Mouse (Mus musculus): ENCODE measurements around the gene Ube2d1. TPM values are rescaled to one million over a fixed set of nuclear protein-coding genes. Genes with fewer than 3 reads are reported as not detected.

Ube2d1 gene
- polyA plus RNA-seq, 2 experiments, result 6.8 to 7.3 TPM

- TF ChIP-seq EP300 (IDR thresholded peaks at IDR 0.05; ENCODE audit: low read depth), result no peak
- no peak for TF ChIP-seq CTCF (IDR thresholded peaks at IDR 0.05; ENCODE audit: low read depth)
- H3K9me3 ChIP-seq (ENCODE audit: control insufficient read depth, low read length), result no peaks in the 10 kb centered on the region
- H3K27ac ChIP-seq, result no peak overlapping the region
- H3K4me2 ChIP-seq (ENCODE audit: low read depth), result no peak overlapping the region
- no peak overlapping the region for H3K4me3 ChIP-seq (ENCODE audit: insufficient read depth in 1 of 2, low read depth in 2 of 2, low read length in 2 of 2)
- H3K9ac ChIP-seq (replicated peaks), result no peak overlapping the region
- WGBS (ENCODE audit: insufficient replicate concordance), result 75% methylated on average over 5 of the region's 5 CpGs
- no peaks in the 10 kb centered on the region for H3K36me3 ChIP-seq (replicated peaks; ENCODE audit: control insufficient read depth, insufficient read depth, low read depth)
- no peaks in the 10 kb centered on the region for H3K27me3 ChIP-seq (ENCODE audit: control insufficient read depth, insufficient read depth, low read length)
- H3K4me1 ChIP-seq (replicated peaks; ENCODE audit: control insufficient read depth in 2 of 2, insufficient read depth in 2 of 2, low read length in 1 of 2), result no peaks in the 10 kb centered on the region
- no peak for DNase-seq (ENCODE audit: low read depth in 3 of 3, low spot score in 3 of 3)
- no peak for ATAC-seq (ENCODE audit: insufficient read depth)
These were observed 23.1 kb upstream of the Ube2d1 start for GRCm38 (mm10) chr10:71308199-71308598.

- Histone ChIP-seq H3K27me3 (ENCODE audit: control insufficient read depth, insufficient read depth, low read length) (no peaks in the 10 kb centered on the region), H3K27ac (no peak overlapping the region), H3K4me2 (ENCODE audit: low read depth) (0 out of 2 replicates have a peak overlapping the region, but pooled peaks have one; percentile 25), H3K4me3 (ENCODE audit: insufficient read depth in 1 of 2, low read depth in 2 of 2, low read length in 2 of 2) (no peak overlapping the region), H3K9ac (replicated peaks) (no peak overlapping the region), H3K36me3 (replicated peaks; ENCODE audit: control insufficient read depth, insufficient read depth, low read depth) (no peaks in the 10 kb centered on the region), H3K9me3 (ENCODE audit: control insufficient read depth, low read length) (no peaks in the 10 kb centered on the region), H3K4me1 (replicated peaks; ENCODE audit: control insufficient read depth in 2 of 2, insufficient read depth in 2 of 2, low read length in 1 of 2) (no peaks in the 10 kb centered on the region)
- ATAC-seq (ENCODE audit: insufficient read depth) (no peak), DNase-seq (ENCODE audit: low read depth in 3 of 3, low spot score in 3 of 3) (no peak)
- TF ChIP-seq CTCF (IDR thresholded peaks at IDR 0.05; ENCODE audit: low read depth) (no peak), EP300 (IDR thresholded peaks at IDR 0.05; ENCODE audit: low read depth) (no peak)
- WGBS (ENCODE audit: insufficient replicate concordance), result 38% methylated on average over 6 of the region's 6 CpGs
These were observed 21.7 kb upstream of the Ube2d1 start for GRCm38 (mm10) chr10:71306759-71307158.

- 14% methylated on average over 6 of the region's 6 CpGs for WGBS (ENCODE audit: insufficient replicate concordance)
- ATAC-seq (ENCODE audit: insufficient read depth), result no peak
- H3K9ac ChIP-seq (replicated peaks), result no peak overlapping the region
- peak in 1 of 3 experiments; percentile 26 for DNase-seq (ENCODE audit: low read depth in 3 of 3, low spot score in 3 of 3)
- H3K4me3 ChIP-seq (ENCODE audit: insufficient read depth in 1 of 2, low read depth in 2 of 2, low read length in 2 of 2), result no peak overlapping the region
- no peaks in the 10 kb centered on the region for H3K27me3 ChIP-seq (ENCODE audit: control insufficient read depth, insufficient read depth, low read length)
- no peaks in the 10 kb centered on the region for H3K9me3 ChIP-seq (ENCODE audit: control insufficient read depth, low read length)
- no peak for TF ChIP-seq EP300 (IDR thresholded peaks at IDR 0.05; ENCODE audit: low read depth)
- TF ChIP-seq CTCF (IDR thresholded peaks at IDR 0.05; ENCODE audit: low read depth), result peak; percentile 72
- peak overlapping the region; percentile 25; the same call in 1 of the 2 replicates for H3K4me2 ChIP-seq (ENCODE audit: low read depth)
- H3K27ac ChIP-seq, result no peak overlapping the region
- no peaks in the 10 kb centered on the region for H3K4me1 ChIP-seq (replicated peaks; ENCODE audit: control insufficient read depth in 2 of 2, insufficient read depth in 2 of 2, low read length in 1 of 2)
- H3K36me3 ChIP-seq (replicated peaks; ENCODE audit: control insufficient read depth, insufficient read depth, low read depth), result no peaks in the 10 kb centered on the region
These were observed 21.1 kb upstream of the Ube2d1 start for GRCm38 (mm10) chr10:71306190-71306589.

- H3K9me3 ChIP-seq (ENCODE audit: control insufficient read depth, low read length), result no peaks in the 10 kb centered on the region
- WGBS (ENCODE audit: insufficient replicate concordance), result 23% methylated on average over 5 of the region's 5 CpGs
- no peaks in the 10 kb centered on the region for H3K27me3 ChIP-seq (ENCODE audit: control insufficient read depth, insufficient read depth, low read length)
- DNase-seq (ENCODE audit: low read depth in 3 of 3, low spot score in 3 of 3) (no peak), ATAC-seq (ENCODE audit: insufficient read depth) (no peak)
- TF ChIP-seq EP300 (IDR thresholded peaks at IDR 0.05; ENCODE audit: low read depth) (no peak), CTCF (IDR thresholded peaks at IDR 0.05; ENCODE audit: low read depth) (peak; percentile 44; the same call in 1 of the 2 replicates)
- no peak overlapping the region for H3K4me2 ChIP-seq (ENCODE audit: low read depth)
- H3K9ac ChIP-seq (replicated peaks), result no peak overlapping the region
- H3K4me3 ChIP-seq (ENCODE audit: insufficient read depth in 1 of 2, low read depth in 2 of 2, low read length in 2 of 2), result no peak overlapping the region
- H3K27ac ChIP-seq, result no peak overlapping the region
- no peaks in the 10 kb centered on the region for H3K36me3 ChIP-seq (replicated peaks; ENCODE audit: control insufficient read depth, insufficient read depth, low read depth)
- H3K4me1 ChIP-seq (replicated peaks; ENCODE audit: control insufficient read depth in 2 of 2, insufficient read depth in 2 of 2, low read length in 1 of 2), result no peaks in the 10 kb centered on the region
These were observed 17.4 kb upstream of the Ube2d1 start for GRCm38 (mm10) chr10:71302490-71302889.

GRCm38 (mm10) chr10:71300161-71300560 lies 15.1 kb upstream of the Ube2d1 start:
- no peaks in the 10 kb centered on the region for H3K4me1 ChIP-seq (replicated peaks; ENCODE audit: control insufficient read depth in 2 of 2, insufficient read depth in 2 of 2, low read length in 1 of 2)
- no peak overlapping the region for H3K4me3 ChIP-seq (ENCODE audit: insufficient read depth in 1 of 2, low read depth in 2 of 2, low read length in 2 of 2)
- no peaks in the 10 kb centered on the region for H3K9me3 ChIP-seq (ENCODE audit: control insufficient read depth, low read length)
- no peak overlapping the region for H3K27ac ChIP-seq
- H3K27me3 ChIP-seq (ENCODE audit: control insufficient read depth, insufficient read depth, low read length), result no peaks in the 10 kb centered on the region
- DNase-seq (ENCODE audit: low read depth in 3 of 3, low spot score in 3 of 3) (no peak), ATAC-seq (ENCODE audit: insufficient read depth) (no peak)
- H3K36me3 ChIP-seq (replicated peaks; ENCODE audit: control insufficient read depth, insufficient read depth, low read depth), result no peaks in the 10 kb centered on the region
- WGBS (ENCODE audit: insufficient replicate concordance), result 45% methylated on average over 16 of the region's 16 CpGs
- H3K4me2 ChIP-seq (ENCODE audit: low read depth), result no peak overlapping the region
- TF ChIP-seq CTCF (IDR thresholded peaks at IDR 0.05; ENCODE audit: low read depth) (no peak), EP300 (IDR thresholded peaks at IDR 0.05; ENCODE audit: low read depth) (no peak)
- H3K9ac ChIP-seq (replicated peaks), result no peak overlapping the region

Measured in liver, embryonic 14.5 days (tissue).